Mouse (Mus musculus) heart, embryonic 12.5 days (tissue): ENCODE measurements at regions not wholly inside any gene's neighbourhood (a gene's known extent, or its start where the extent isn't known, plus 50 kb on each side); places are given as distances from the start of the nearest gene placed in this dataset.
A peak's percentile ranks its signal among the peaks of the same experiment; 100 is the strongest.
"Not testable (repeated sequence)": the region's sequence is repeated elsewhere in the genome, so short reads cannot be mapped to it uniquely, and the experiment has no call there.

Experiments used
- ATAC-seq: fragments of 200-750 bp; cut with Nextera tagmentation; 2 replicates; pipeline ENCODE4 v1.8.0; 2017; ENCODE audit warnings: moderate TSS enrichment, moderate library complexity; ENCODE audit not compliant: insufficient number of reproducible peaks, low FRiP score
- H3K27ac ChIP-seq: fragments of 300-500 bp; sonication (generic); 2 replicates; pipeline ENCODE4 v1.5.1; 2016; ENCODE audit warnings: mild to moderate bottlenecking, moderate library complexity; ENCODE audit not compliant: poor library complexity, severe bottlenecking
- H3K27me3 ChIP-seq: fragments of 300-500 bp; sonication (generic); replicated peaks from 2 replicates; pipeline ENCODE4 v1.6.1; 2016; ENCODE audit warnings: mild to moderate bottlenecking, moderate library complexity
- H3K36me3 ChIP-seq: fragments of 300-500 bp; sonication (generic); 2 replicates; pipeline ENCODE4 v1.6.1; 2016; ENCODE audit warnings: mild to moderate bottlenecking, moderate library complexity
- H3K4me1 ChIP-seq: fragments of 300-500 bp; sonication (generic); replicated peaks from 2 replicates; pipeline ENCODE4 v1.6.1; 2016; ENCODE audit warnings: mild to moderate bottlenecking
- H3K4me2 ChIP-seq: fragments of 300-500 bp; sonication (generic); 2 replicates; pipeline ENCODE4 v1.6.1; 2016; ENCODE audit warnings: mild to moderate bottlenecking, moderate library complexity
- H3K4me3 ChIP-seq: fragments of 300-500 bp; sonication (generic); 2 replicates; pipeline ENCODE4 v1.5.1; 2016; ENCODE audit warnings: mild to moderate bottlenecking
- H3K9ac ChIP-seq: fragments of 300-500 bp; sonication (generic); 2 replicates; pipeline ENCODE4 v1.6.1; 2016; ENCODE audit warnings: mild to moderate bottlenecking, moderate library complexity
- H3K9me3 ChIP-seq: fragments of 300-500 bp; sonication (generic); replicated peaks from 2 replicates; pipeline ENCODE4 v1.6.1; 2016; ENCODE audit warnings: mild to moderate bottlenecking, moderate library complexity
- WGBS: fragments of 180-500 bp; shearing (Covaris S2); methylation state at CpG from one replicate; pipeline ENCODE4 v1.1.7; 2016; 5-methylcytosine and 5-hydroxymethylcytosine counted together

GRCm38 (mm10) chr1:176621285-176621684, 192.6 kb downstream of the Cep170 start:
- H3K4me3 ChIP-seq: no peak overlapping the region
- H3K9ac ChIP-seq: no peak overlapping the region
- no peaks in the 10 kb centered on the region for H3K9me3 ChIP-seq
- H3K27ac ChIP-seq: no peak overlapping the region
- no peak overlapping the region for H3K4me2 ChIP-seq
- 87% methylated on average over 2 of the region's 2 CpGs for WGBS
- H3K27me3 ChIP-seq: no peaks in the 10 kb centered on the region
- H3K4me1 ChIP-seq: no peaks in the 10 kb centered on the region
- no peak for ATAC-seq
- H3K36me3 ChIP-seq: no peaks in the 10 kb centered on the region

DNA sequence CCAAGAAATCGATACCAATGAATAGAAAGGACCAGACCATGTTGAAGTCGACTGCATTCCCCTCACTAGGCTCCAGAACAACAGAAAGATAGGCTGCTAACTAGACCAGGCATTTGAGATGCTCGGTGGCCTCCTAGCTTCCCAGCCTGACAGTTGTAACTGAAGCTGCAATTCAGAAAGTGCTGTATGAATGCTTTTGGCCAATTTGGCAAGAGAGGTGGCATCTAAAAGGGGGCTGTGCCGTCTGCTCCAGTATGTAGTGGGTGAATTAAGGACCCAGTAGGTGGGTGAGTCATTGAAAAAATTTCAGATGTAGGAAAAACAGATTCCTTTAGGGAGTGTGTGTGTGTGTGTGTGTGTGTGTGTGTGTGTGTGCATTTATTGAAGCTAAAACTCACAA, 195.0 kb downstream of the Cep170 start:
- H3K4me2 ChIP-seq: no peak overlapping the region
- no peak for ATAC-seq
- H3K27me3 ChIP-seq: no peaks in the 10 kb centered on the region
- WGBS: 75% methylated on average over 4 of the region's 4 CpGs
- H3K9me3 ChIP-seq: no peaks in the 10 kb centered on the region
- no peak overlapping the region for H3K27ac ChIP-seq
- no peaks in the 10 kb centered on the region for H3K4me1 ChIP-seq
- H3K4me3 ChIP-seq: no peak overlapping the region
- H3K9ac ChIP-seq: no peak overlapping the region
- H3K36me3 ChIP-seq: no peaks in the 10 kb centered on the region

DNA sequence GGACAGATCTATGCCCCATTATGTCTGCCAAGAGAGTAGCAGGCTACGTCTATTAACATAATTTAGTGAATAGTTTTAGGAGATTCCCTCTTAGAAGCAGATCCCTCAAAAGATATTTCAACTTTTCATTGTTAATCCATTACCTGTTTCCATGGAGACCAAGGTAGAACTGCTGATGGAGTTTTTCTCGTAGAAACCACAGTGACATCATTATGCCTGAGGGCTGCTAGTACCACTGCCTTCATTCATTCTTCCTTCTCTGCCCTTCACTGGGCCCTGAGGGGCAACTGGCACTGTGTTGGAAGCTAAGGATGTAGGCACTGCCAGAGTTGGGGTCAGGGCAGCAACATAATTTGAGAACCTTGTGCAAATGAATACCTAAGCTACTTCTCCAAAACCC, 198.2 kb downstream of the Cep170 start:
- Histone ChIP-seq H3K4me2 (no peak overlapping the region), H3K36me3 (no peaks in the 10 kb centered on the region), H3K9me3 (no peaks in the 10 kb centered on the region), H3K27me3 (no peaks in the 10 kb centered on the region), H3K4me3 (no peak overlapping the region), H3K4me1 (no peaks in the 10 kb centered on the region), H3K27ac (no peak overlapping the region), H3K9ac (no peak overlapping the region)
- 75% methylated on average over 2 of the region's 2 CpGs for WGBS
- no peak for ATAC-seq

DNA sequence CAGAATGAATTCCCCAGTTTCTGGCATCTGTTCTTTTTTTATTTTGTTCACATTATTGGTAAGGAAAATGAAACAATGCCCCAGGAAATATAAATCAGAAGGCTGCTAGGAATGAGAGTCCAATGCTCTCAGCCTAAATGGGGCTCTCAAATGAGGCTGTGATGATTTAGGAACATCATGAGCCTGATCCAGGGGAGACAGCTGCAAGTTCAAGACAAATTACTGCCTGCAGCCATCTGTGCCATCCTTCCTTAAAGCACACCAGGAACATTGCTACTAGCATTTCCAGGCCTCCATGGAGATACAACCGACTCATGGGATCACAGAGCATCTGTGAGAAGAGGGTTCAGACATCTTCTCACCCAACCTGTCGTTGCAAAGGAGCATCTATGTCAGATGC, 219.6 kb downstream of the Cep170 start:
- no peak for ATAC-seq
- WGBS: 66% methylated on average over 2 of the region's 2 CpGs

DNA sequence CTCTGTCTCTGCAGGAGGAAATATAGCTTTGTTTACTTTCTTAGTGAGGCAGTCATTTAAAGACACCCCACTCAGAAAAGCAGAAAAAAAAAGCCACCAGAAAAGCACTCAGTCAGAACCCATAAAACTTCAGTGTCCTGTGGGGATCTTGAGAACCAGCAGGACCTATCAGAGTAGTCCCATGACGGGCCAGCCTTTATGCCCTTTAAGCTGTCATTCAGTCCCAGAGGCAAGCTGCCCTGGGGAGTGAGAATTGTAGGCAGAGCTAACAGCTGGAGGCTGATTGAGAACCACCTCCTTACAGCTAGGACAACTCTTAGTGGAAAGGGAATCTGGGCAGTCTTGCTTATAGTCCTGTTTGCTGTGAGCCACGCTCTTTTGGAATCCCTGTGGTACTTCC, 225.7 kb downstream of the Cep170 start:
- ATAC-seq: no peak
- Histone ChIP-seq H3K27me3 (no peaks in the 10 kb centered on the region), H3K4me1 (peaks cover 4% of the 10 kb centered on the region; the same call in 1 of the 2 replicates), H3K9me3 (peaks cover 8% of the 10 kb centered on the region), H3K27ac (no peak overlapping the region), H3K36me3 (no peaks in the 10 kb centered on the region), H3K9ac (no peak overlapping the region), H3K4me3 (no peak overlapping the region), H3K4me2 (no peak overlapping the region)
- 49% methylated on average over 2 of the region's 2 CpGs for WGBS

More for the DNA sequence above, 219.6 kb downstream of the Cep170 start:
- H3K4me2 ChIP-seq: no peak overlapping the region
- no peaks in the 10 kb centered on the region for H3K4me1 ChIP-seq
- no peaks in the 10 kb centered on the region for H3K9me3 ChIP-seq
- no peak overlapping the region for H3K9ac ChIP-seq
- H3K36me3 ChIP-seq: no peaks in the 10 kb centered on the region
- no peaks in the 10 kb centered on the region for H3K27me3 ChIP-seq
- no peak overlapping the region for H3K27ac ChIP-seq
- no peak overlapping the region for H3K4me3 ChIP-seq

DNA sequence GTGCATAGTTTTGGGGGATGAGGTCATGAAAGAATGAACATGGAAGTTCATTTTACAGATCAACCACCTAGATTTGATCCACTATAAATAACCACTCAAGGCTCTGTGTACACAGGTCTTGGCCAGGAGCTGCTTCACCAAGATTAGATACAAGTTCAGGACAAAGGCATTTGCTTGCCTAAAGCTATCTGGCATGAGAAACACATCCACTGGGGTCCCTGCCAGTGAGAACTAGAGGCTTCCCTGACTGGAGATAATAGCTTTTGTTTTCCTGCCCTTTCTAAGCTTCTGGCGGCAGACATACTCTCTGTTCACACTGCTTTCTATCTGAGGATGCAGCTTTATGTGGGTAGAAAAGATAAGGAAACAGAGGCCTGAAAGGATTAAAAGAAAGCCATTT, 240.2 kb downstream of the Cep170 start:
- Histone ChIP-seq H3K4me3 (no peak overlapping the region), H3K9me3 (no peaks in the 10 kb centered on the region), H3K4me2 (no peak overlapping the region), H3K9ac (no peak overlapping the region), H3K36me3 (no peaks in the 10 kb centered on the region), H3K4me1 (peaks cover 8% of the 10 kb centered on the region), H3K27me3 (no peaks in the 10 kb centered on the region), H3K27ac (no peak overlapping the region)
- peak; percentile 63 for ATAC-seq
- WGBS: 6% methylated on average over 1 of the region's 1 CpGs

- H3K4me1 ChIP-seq: no peaks in the 10 kb centered on the region
- no peak overlapping the region for H3K4me3 ChIP-seq
- no peak overlapping the region for H3K27ac ChIP-seq
- WGBS: 74% methylated on average over 11 of the region's 11 CpGs
- no peak overlapping the region for H3K4me2 ChIP-seq
- no peak overlapping the region for H3K9ac ChIP-seq
- H3K36me3 ChIP-seq: no peaks in the 10 kb centered on the region
- no peak for ATAC-seq
- H3K27me3 ChIP-seq: no peaks in the 10 kb centered on the region
- 0 out of 2 replicates have a peak, but pooled peaks cover 2% of the 10 kb centered on the region for H3K9me3 ChIP-seq
Observed at GRCm38 (mm10) chr1:176558457-176559415, 255.1 kb downstream of the Cep170 start.

- ATAC-seq: no peak
- no peaks in the 10 kb centered on the region for H3K4me1 ChIP-seq
Observed at GRCm38 (mm10) chr1:176534417-176534816, 259.3 kb upstream of the Pld5 start.

GRCm38 (mm10) chr1:176529037-176529436, 253.9 kb upstream of the Pld5 start:
- H3K27me3 ChIP-seq: no peaks in the 10 kb centered on the region
- no peak for ATAC-seq
- H3K4me3 ChIP-seq: no peak overlapping the region
- no peak overlapping the region for H3K27ac ChIP-seq
- H3K4me2 ChIP-seq: no peak overlapping the region
- no peaks in the 10 kb centered on the region for H3K36me3 ChIP-seq
- WGBS: 76% methylated on average over 2 of the region's 2 CpGs
- H3K9me3 ChIP-seq: no peaks in the 10 kb centered on the region
- H3K4me1 ChIP-seq: no peaks in the 10 kb centered on the region
- H3K9ac ChIP-seq: no peak overlapping the region

More at GRCm38 (mm10) chr1:176534417-176534816, 259.3 kb upstream of the Pld5 start:
- Histone ChIP-seq H3K9me3 (no peaks in the 10 kb centered on the region), H3K27me3 (no peaks in the 10 kb centered on the region), H3K9ac (no peak overlapping the region), H3K4me3 (no peak overlapping the region), H3K36me3 (no peaks in the 10 kb centered on the region), H3K4me2 (no peak overlapping the region), H3K27ac (no peak overlapping the region)
- WGBS: 78% methylated on average over 4 of the region's 4 CpGs

- Histone ChIP-seq H3K4me2 (no peak overlapping the region), H3K36me3 (no peaks in the 10 kb centered on the region), H3K4me3 (no peak overlapping the region), H3K27ac (no peak overlapping the region), H3K9me3 (no peaks in the 10 kb centered on the region), H3K9ac (no peak overlapping the region), H3K27me3 (no peaks in the 10 kb centered on the region), H3K4me1 (no peaks in the 10 kb centered on the region)
- ATAC-seq: no peak
- WGBS: 76% methylated on average over 3 of the region's 3 CpGs
Observed at GRCm38 (mm10) chr1:176511467-176511866, 236.4 kb upstream of the Pld5 start.

GRCm38 (mm10) chr1:176505441-176505840, 230.3 kb upstream of the Pld5 start:
- H3K27ac ChIP-seq: no peak overlapping the region
- H3K9me3 ChIP-seq: no peaks in the 10 kb centered on the region
- no peak overlapping the region for H3K4me2 ChIP-seq
- no peak overlapping the region for H3K4me3 ChIP-seq
- no peaks in the 10 kb centered on the region for H3K36me3 ChIP-seq
- no peaks in the 10 kb centered on the region for H3K4me1 ChIP-seq
- no peak for ATAC-seq
- no peak overlapping the region for H3K9ac ChIP-seq
- H3K27me3 ChIP-seq: no peaks in the 10 kb centered on the region
- 70% methylated on average over 3 of the region's 3 CpGs for WGBS

- WGBS: 48% methylated on average over 6 of the region's 6 CpGs
- H3K4me2 ChIP-seq, H3K9ac ChIP-seq, H3K4me3 ChIP-seq, H3K4me1 ChIP-seq, ATAC-seq, H3K36me3 ChIP-seq, H3K27ac ChIP-seq, H3K9me3 ChIP-seq, H3K27me3 ChIP-seq: not testable (repeated sequence)
Observed at GRCm38 (mm10) chr1:176504731-176505130, 229.6 kb upstream of the Pld5 start.
